Mouse (Mus musculus): Measurements from ENCODE around the gene Anapc15. TPM values are rescaled to one million over a fixed set of nuclear protein-coding genes. Genes with fewer than 3 reads are reported as not detected.

Gene Anapc15
- polyA plus RNA-seq, 1 experiment from 2014 or later = 36.3 TPM

DNA sequence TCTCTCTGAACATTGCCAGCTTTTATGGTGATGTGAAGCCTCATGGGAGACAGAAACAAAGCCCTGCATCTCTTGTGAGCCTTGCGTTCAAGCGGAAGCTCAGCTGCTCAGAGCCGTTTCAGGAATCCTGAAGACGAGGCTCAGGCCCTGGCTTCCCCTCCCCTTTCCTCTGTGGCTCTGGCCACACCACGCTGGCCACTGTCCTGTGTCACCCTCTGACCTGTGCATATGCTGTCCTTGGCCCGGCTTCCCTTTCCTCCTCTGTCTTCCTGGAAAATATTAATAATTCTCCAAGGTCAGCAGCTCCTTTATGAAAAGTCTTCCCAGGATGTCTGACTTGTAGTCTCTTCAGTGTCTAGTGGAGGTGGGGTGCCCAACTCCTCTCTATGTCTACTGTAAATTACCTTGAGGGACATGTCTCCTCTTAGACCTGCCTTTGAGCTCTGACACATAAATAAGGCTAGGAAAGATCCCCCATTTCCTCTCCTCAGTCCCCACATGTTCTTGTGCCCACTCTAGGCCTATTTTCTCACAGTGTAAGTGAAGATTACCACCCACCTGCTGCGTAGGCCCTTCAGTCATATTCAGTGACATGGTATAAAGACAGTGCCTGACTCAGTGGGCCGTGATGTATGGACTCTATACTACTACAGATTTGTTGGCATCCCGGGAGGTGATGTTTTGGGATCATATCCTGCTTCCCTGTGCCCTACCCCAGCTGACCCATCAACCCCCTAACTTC, 19.1 kb downstream of the Anapc15 start:
- no peak overlapping the region for H3K4me2 ChIP-seq (ENCODE audit: low read depth, low read length)
- H3K9me3 ChIP-seq (replicated peaks; ENCODE audit: control insufficient read depth, low read length) = no peaks in the 10 kb centered on the region
- ATAC-seq (ENCODE audit: low read depth) = peak; percentile 39; the same call in 1 of the 2 replicates
- WGBS (ENCODE audit: insufficient replicate concordance) = 59% methylated on average over 9 of the region's 9 CpGs
- H3K27ac ChIP-seq (ENCODE audit: low read length) = no peak overlapping the region
- no peak overlapping the region for H3K9ac ChIP-seq (ENCODE audit: low read depth, low read length)
- no peak overlapping the region for H3K4me3 ChIP-seq (ENCODE audit: low read depth, low read length)
- H3K4me1 ChIP-seq (ENCODE audit: control insufficient read depth, low read depth, low read length) = no peaks in the 10 kb centered on the region
- no peaks in the 10 kb centered on the region for H3K27me3 ChIP-seq (ENCODE audit: control insufficient read depth, insufficient read depth, low read depth, low read length)
- H3K36me3 ChIP-seq (ENCODE audit: control insufficient read depth, insufficient read depth) = no peaks in the 10 kb centered on the region

DNA sequence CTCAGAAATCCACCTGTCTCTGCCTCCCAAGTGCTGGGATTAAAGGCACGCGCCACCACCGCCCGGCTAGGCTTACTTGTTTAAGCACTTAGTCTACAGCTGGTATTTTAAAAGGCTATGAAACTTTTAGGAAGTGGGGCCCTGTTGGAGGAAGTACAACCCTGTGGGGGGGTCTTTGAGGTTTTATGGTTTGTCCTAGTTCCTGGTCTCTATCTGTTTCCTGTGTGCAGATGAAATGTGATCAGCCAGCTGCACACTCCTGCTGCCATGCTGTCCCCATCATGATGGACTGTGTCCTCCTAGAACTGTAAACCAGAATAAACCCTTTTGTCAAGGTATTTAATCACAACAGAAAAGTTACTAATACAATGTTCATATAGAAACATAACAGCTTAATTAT, 20.6 kb downstream of the Anapc15 start:
- no peaks in the 10 kb centered on the region for H3K4me1 ChIP-seq (ENCODE audit: control insufficient read depth, low read depth, low read length)
- H3K9ac ChIP-seq (ENCODE audit: low read depth, low read length) = no peak overlapping the region
- no peaks in the 10 kb centered on the region for H3K36me3 ChIP-seq (ENCODE audit: control insufficient read depth, insufficient read depth)
- H3K4me3 ChIP-seq (ENCODE audit: low read depth, low read length) = no peak overlapping the region
- H3K4me2 ChIP-seq (ENCODE audit: low read depth, low read length) = no peak overlapping the region
- no peak for ATAC-seq (ENCODE audit: low read depth)
- no peaks in the 10 kb centered on the region for H3K27me3 ChIP-seq (ENCODE audit: control insufficient read depth, insufficient read depth, low read depth, low read length)
- no peak overlapping the region for H3K27ac ChIP-seq (ENCODE audit: low read length)
- H3K9me3 ChIP-seq (replicated peaks; ENCODE audit: control insufficient read depth, low read length) = no peaks in the 10 kb centered on the region
- 72% methylated on average over 4 of the region's 4 CpGs for WGBS (ENCODE audit: insufficient replicate concordance)

DNA sequence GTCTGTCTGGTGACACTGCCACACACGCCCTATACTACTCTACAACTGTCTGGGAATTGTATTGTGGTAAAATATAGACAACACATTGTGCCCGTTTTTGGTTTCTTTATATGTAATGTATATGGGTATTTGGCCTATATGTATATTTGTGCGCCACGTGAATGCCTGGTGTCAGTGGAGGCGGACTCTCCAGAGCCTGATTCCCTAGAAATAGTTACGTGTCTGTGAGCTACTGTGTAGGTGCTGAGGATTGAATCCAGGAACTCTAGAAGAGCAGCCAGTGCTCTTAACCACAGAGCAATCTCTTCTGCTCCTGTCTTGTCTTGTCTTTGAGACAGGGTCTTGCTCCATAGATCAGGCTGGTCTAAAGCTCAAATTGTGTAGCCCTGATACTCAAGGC, 22.8 kb downstream of the Anapc15 start:
- no peak overlapping the region for H3K9ac ChIP-seq (ENCODE audit: low read depth, low read length)
- no peaks in the 10 kb centered on the region for H3K27me3 ChIP-seq (ENCODE audit: control insufficient read depth, insufficient read depth, low read depth, low read length)
- H3K27ac ChIP-seq (ENCODE audit: low read length) = no peak overlapping the region
- H3K4me2 ChIP-seq (ENCODE audit: low read depth, low read length) = no peak overlapping the region
- 66% methylated on average over 6 of the region's 6 CpGs for WGBS (ENCODE audit: insufficient replicate concordance)
- H3K4me3 ChIP-seq (ENCODE audit: low read depth, low read length) = no peak overlapping the region
- no peaks in the 10 kb centered on the region for H3K9me3 ChIP-seq (replicated peaks; ENCODE audit: control insufficient read depth, low read length)
- no peaks in the 10 kb centered on the region for H3K36me3 ChIP-seq (ENCODE audit: control insufficient read depth, insufficient read depth)
- H3K4me1 ChIP-seq (ENCODE audit: control insufficient read depth, low read depth, low read length) = no peaks in the 10 kb centered on the region
- ATAC-seq (ENCODE audit: low read depth) = no peak

DNA sequence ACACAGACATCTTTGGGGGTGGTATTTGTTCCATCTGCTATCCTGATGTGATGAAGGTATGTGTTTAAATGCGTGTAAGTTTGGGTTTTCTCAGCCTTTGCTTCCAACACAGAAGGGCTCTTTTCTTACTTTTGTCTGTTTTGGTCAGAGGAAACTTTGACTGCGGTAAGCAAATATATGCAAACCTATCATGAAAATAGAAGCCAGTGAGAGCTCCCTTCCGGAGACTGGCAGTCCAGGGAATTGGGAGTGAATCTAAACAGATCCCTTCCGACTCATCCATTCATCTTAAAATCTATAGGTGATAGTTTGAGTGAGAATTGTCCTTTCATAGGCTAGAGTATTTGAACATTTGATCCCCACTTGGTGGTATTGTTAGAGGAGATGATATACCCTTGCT, 24.9 kb downstream of the Anapc15 start:
- WGBS (ENCODE audit: insufficient replicate concordance) = 68% methylated on average over 4 of the region's 4 CpGs
- H3K27me3 ChIP-seq (ENCODE audit: control insufficient read depth, insufficient read depth, low read depth, low read length) = no peaks in the 10 kb centered on the region
- no peak for ATAC-seq (ENCODE audit: low read depth)
- H3K9me3 ChIP-seq (replicated peaks; ENCODE audit: control insufficient read depth, low read length) = no peaks in the 10 kb centered on the region
- H3K27ac ChIP-seq (ENCODE audit: low read length) = no peak overlapping the region
- no peak overlapping the region for H3K4me3 ChIP-seq (ENCODE audit: low read depth, low read length)
- no peak overlapping the region for H3K9ac ChIP-seq (ENCODE audit: low read depth, low read length)
- no peak overlapping the region for H3K4me2 ChIP-seq (ENCODE audit: low read depth, low read length)
- no peaks in the 10 kb centered on the region for H3K4me1 ChIP-seq (ENCODE audit: control insufficient read depth, low read depth, low read length)
- no peaks in the 10 kb centered on the region for H3K36me3 ChIP-seq (ENCODE audit: control insufficient read depth, insufficient read depth)

DNA sequence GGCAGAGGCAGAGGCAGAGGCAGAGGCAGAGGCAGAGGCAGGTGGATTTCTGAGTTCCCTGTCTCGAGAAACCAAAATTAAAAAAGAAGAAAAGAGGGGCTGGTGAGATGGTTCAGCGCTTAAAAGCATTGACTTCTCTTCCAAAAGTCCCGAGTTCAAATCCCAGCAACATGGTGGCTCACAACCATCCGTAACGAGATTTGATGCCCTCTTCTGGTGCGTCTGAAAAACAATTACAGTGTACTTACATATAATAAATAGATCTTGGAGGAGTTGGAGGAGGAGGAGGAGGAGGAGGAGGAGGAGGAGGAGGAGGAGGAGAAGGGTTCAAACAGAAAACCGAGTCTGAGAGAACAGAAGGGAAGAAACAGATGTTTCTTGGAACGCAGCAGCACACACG, 32.2 kb downstream of the Anapc15 start:
- Histone ChIP-seq H3K27me3 (ENCODE audit: control insufficient read depth, insufficient read depth, low read depth, low read length) (no peaks in the 10 kb centered on the region), H3K9ac (ENCODE audit: low read depth, low read length) (peak overlapping the region; percentile 47), H3K4me1 (ENCODE audit: control insufficient read depth, low read depth, low read length) (peaks cover 9% of the 10 kb centered on the region), H3K4me3 (ENCODE audit: low read depth, low read length) (peak overlapping the region; percentile 72), H3K27ac (ENCODE audit: low read length) (peak overlapping the region; percentile 55), H3K9me3 (replicated peaks; ENCODE audit: control insufficient read depth, low read length) (no peaks in the 10 kb centered on the region), H3K36me3 (ENCODE audit: control insufficient read depth, insufficient read depth) (no peaks in the 10 kb centered on the region), H3K4me2 (ENCODE audit: low read depth, low read length) (peak overlapping the region; percentile 71)
- 26% methylated on average over 9 of the region's 9 CpGs for WGBS (ENCODE audit: insufficient replicate concordance)
- no peak for ATAC-seq (ENCODE audit: low read depth)

DNA sequence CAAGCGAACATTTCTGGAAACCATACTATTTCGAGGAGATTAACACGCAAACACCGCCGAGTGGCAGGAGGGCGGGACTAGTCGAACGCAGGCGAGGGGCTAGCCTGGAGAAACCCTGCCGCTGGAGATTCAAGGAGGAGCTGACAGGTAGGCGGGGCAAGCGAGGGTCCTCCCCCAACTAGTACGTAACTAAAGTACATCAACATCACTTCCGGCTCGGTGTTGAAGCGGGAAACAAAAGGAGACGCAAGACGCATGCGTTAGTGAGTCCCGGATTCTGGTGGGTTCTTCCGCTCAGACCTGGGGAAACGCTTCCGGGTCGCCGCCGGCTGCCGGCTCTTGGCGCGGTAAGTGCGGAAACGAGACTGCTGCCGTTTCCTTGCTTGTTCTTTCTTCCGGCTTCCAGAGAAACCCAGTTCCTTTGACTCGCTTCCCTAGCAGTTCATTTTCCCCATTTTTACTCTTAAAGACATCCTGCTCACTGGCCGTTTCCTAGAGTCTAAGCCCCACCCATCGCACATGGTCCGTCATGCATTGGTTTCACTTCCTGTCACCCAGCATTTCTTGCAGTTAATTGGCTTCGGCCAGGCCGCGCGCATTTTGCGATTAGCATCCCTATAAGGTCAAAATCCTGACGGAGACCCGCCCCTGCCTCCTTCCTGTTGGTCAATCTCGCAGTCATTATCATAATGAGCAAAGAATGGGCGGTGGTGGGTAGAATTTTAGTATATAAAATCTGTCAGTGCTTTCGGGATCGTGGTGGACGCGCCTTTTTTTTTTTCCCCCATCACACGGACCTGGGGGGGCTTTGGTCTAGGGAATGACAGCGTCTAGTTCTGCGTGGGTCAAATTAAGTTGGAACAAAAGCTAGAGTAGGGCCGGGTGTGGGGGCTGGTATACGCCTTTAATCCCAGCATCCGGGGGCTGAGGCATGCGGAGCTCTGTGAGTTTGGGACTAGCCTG, 32.9 kb downstream of the Anapc15 start:
- under 1% methylated on average over 57 of the region's 57 CpGs for WGBS (ENCODE audit: insufficient replicate concordance)
- Histone ChIP-seq H3K9ac (ENCODE audit: low read depth, low read length) (peak overlapping the region; percentile 66), H3K9me3 (replicated peaks; ENCODE audit: control insufficient read depth, low read length) (no peaks in the 10 kb centered on the region), H3K4me2 (ENCODE audit: low read depth, low read length) (peak overlapping the region; percentile 71), H3K4me1 (ENCODE audit: control insufficient read depth, low read depth, low read length) (peaks cover 9% of the 10 kb centered on the region), H3K36me3 (ENCODE audit: control insufficient read depth, insufficient read depth) (no peaks in the 10 kb centered on the region), H3K4me3 (ENCODE audit: low read depth, low read length) (peak overlapping the region; percentile 72), H3K27ac (ENCODE audit: low read length) (peak overlapping the region; percentile 85), H3K27me3 (ENCODE audit: control insufficient read depth, insufficient read depth, low read depth, low read length) (no peaks in the 10 kb centered on the region)
- ATAC-seq (ENCODE audit: low read depth) = peak; percentile 95

DNA sequence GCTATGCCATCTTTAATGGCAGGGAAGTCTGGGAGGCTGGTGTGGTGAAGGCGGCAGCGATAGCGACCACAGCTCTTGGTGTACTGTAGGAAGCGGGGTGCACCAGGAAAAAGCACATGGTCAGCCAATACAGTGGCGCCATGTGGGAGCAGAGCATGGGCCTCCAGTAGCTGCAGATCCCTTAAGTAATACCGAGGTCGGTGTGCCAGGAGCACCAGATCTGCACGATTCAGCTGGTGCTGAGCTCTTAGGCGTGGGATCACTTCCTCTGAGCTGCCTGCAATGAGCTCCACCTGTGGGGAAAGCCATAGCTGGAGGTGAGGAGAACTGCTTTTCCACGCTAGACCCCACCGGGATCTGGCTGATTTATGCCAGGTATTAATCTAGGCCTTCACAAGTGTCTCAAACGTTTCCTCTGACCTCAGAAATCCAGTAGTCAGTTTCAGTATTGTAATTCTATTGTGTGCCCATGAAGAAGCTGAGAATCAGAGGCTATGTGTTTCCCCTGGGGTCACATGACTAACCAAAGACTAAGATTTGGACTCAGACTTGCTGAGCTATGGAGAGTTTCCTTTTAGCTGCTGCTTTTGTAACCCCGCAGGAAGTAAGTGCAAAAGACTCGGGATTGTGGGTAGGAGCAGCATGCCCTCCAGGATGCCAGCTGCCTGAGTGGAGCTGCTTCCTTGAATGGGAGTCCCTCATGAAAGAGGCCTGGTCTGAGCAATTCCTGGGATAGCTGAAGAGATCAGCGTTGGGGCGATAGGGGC, 37.0 kb downstream of the Anapc15 start:
- WGBS (ENCODE audit: insufficient replicate concordance) = 78% methylated on average over 16 of the region's 16 CpGs
- Histone ChIP-seq H3K27me3 (ENCODE audit: control insufficient read depth, insufficient read depth, low read depth, low read length) (no peaks in the 10 kb centered on the region), H3K27ac (ENCODE audit: low read length) (no peak overlapping the region), H3K4me2 (ENCODE audit: low read depth, low read length) (no peak overlapping the region), H3K4me3 (ENCODE audit: low read depth, low read length) (no peak overlapping the region), H3K9ac (ENCODE audit: low read depth, low read length) (no peak overlapping the region), H3K4me1 (ENCODE audit: control insufficient read depth, low read depth, low read length) (peaks cover 12% of the 10 kb centered on the region), H3K36me3 (ENCODE audit: control insufficient read depth, insufficient read depth) (no peaks in the 10 kb centered on the region), H3K9me3 (replicated peaks; ENCODE audit: control insufficient read depth, low read length) (no peaks in the 10 kb centered on the region)
- ATAC-seq (ENCODE audit: low read depth) = no peak

DNA sequence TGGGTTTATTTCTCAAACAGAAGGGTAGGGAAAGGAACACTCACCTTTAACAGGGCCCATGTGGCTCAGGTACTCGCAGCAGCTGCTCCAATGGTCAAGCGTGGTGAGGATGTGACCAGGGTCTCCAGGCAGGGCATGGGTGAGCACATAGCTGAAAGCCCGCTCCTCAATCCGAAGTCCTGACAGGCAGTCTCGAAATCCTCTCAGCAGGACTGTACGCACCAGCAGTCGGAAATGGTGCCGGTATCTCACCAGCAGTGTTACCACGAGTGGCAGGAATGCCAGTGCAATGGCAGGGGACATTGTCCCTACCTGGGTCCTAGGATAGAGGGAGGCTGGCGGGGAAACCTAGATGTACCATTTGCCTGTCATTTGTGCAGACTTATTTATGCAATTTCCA, 38.5 kb downstream of the Anapc15 start:
- 81% methylated on average over 10 of the region's 10 CpGs for WGBS (ENCODE audit: insufficient replicate concordance)
- Histone ChIP-seq H3K27me3 (ENCODE audit: control insufficient read depth, insufficient read depth, low read depth, low read length) (no peaks in the 10 kb centered on the region), H3K9me3 (replicated peaks; ENCODE audit: control insufficient read depth, low read length) (no peaks in the 10 kb centered on the region), H3K9ac (ENCODE audit: low read depth, low read length) (no peak overlapping the region), H3K4me3 (ENCODE audit: low read depth, low read length) (no peak overlapping the region), H3K27ac (ENCODE audit: low read length) (no peak overlapping the region), H3K4me1 (ENCODE audit: control insufficient read depth, low read depth, low read length) (peaks cover 15% of the 10 kb centered on the region), H3K36me3 (ENCODE audit: control insufficient read depth, insufficient read depth) (no peaks in the 10 kb centered on the region), H3K4me2 (ENCODE audit: low read depth, low read length) (no peak overlapping the region)
- no peak for ATAC-seq (ENCODE audit: low read depth)
